Mouse (Mus musculus) erythroblast, embryonic 14.5 days (primary cell): ENCODE results near the gene Ubb. TPM values are rescaled to one million over a fixed set of nuclear protein-coding genes. Genes with fewer than 3 reads are reported as not detected.

Experiments
- H3K27me3 ChIP-seq: 2 replicates; pipeline ENCODE4 v1.6.1; 2012; ENCODE audit warnings: inconsistent platforms; ENCODE audit not compliant: control insufficient read depth
- H3K36me3 ChIP-seq: 2 replicates; pipeline ENCODE4 v1.6.1; 2012; ENCODE audit warnings: mild to moderate bottlenecking, inconsistent platforms; ENCODE audit not compliant: control insufficient read depth
- H3K4me1 ChIP-seq: 2 replicates; pipeline ENCODE4 v1.6.1; 2012; ENCODE audit warnings: inconsistent platforms; ENCODE audit not compliant: control insufficient read depth
- H3K4me3 ChIP-seq: replicated peaks from 2 replicates; pipeline ENCODE3; 2012; ENCODE audit warnings: moderate library complexity, mild to moderate bottlenecking, inconsistent platforms
- H3K9me3 ChIP-seq: 2 replicates; pipeline ENCODE4 v1.6.1; 2012; ENCODE audit warnings: low read length, inconsistent platforms, mixed read lengths; ENCODE audit not compliant: control insufficient read depth
- GATA1 ChIP-seq: IDR thresholded peaks from 2 replicates; pipeline ENCODE4 v1.6.1; 2012; ENCODE audit warnings: low read length, inconsistent platforms, mixed read lengths
- TAL1 ChIP-seq: IDR thresholded peaks from 3 replicates; pipeline ENCODE4 v1.6.1; 2012; ENCODE audit warnings: low read length, inconsistent platforms, mixed read lengths
- polyA plus RNA-seq: library from polyadenylated mRNA; stranded (reverse); fragments of >175 nt; gene quantifications from 2 replicates; pipeline ENCODE4 v1.2.3, GENCODE M21; 2012

Ubb gene
- polyA plus RNA-seq, 1 experiment = 195 TPM

DNA sequence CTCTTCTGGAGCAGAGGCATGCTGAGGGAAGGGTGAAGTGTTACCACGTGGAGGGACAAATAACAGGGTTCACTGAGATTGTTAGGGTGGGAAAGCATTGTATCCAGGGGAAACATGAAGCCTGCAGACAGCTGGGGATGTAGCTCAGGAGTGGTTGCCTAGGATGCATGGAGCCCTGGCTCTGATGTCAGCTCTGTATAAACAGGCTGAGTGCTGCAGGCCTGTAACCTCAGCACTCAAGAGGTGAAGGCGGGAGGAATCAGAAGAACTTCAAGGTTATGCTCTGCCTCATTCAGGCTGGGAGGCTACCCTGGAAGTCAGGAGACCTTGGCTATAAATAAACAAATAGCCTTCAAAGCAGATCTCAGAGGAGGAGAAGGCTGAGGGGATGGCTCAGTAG is 32.0 kb upstream of the Ubb start:
- Histone ChIP-seq H3K27me3 (no peaks in the 10 kb centered on the region), H3K4me3 (no peak overlapping the region), H3K36me3 (no peaks in the 10 kb centered on the region), H3K4me1 (no peaks in the 10 kb centered on the region), H3K9me3 (no peaks in the 10 kb centered on the region)
- no peak for TF ChIP-seq GATA1
- no peak for TF ChIP-seq TAL1

DNA sequence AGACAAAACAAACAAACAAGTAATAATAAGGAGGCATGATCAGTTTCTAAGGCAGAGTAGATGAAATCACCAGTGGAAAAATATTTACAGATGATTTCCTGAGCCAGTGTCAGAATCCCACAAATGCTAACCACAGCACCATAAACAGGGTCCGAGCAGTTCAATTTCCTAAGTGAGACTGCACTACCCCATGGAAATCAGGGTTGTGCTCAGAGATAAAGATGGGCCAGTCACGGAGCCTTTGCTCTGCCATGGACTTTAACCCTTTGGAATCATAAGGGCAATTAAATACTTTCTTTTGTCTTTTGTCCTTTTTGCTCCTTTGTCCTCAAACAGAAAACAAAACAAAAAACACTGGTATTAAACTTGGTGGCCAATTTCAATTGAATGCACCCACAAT is 28.7 kb upstream of the Ubb start:
- H3K4me3 ChIP-seq = no peak overlapping the region
- H3K4me1 ChIP-seq = no peaks in the 10 kb centered on the region
- no peak for TF ChIP-seq GATA1
- no peak for TF ChIP-seq TAL1
- no peaks in the 10 kb centered on the region for H3K27me3 ChIP-seq
- H3K9me3 ChIP-seq = no peaks in the 10 kb centered on the region
- H3K36me3 ChIP-seq = peaks cover 6% of the 10 kb centered on the region

DNA sequence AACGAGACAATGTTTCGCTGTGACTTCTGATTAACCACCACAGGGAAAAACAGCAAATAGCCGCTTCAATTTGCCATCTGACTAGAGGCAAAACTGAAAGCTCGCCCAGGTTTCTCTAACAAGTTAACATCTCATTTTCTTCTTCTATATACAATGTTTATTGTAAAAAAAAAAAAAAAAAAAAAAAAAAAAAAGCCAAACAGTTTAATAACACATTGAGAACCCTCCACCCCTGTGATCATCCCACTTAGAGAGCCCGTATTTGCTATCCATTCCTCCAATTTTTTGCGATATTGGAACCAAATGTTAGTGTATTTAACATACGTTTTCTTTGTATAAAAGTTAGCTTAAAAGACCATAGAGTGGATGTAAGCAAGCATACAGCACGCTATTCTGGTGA is 13.9 kb upstream of the Ubb start:
- Histone ChIP-seq H3K4me3 (no peak overlapping the region), H3K4me1 (peaks cover 19% of the 10 kb centered on the region), H3K9me3 (no peaks in the 10 kb centered on the region), H3K27me3 (peaks cover 47% of the 10 kb centered on the region), H3K36me3 (peaks cover 13% of the 10 kb centered on the region)
- TF ChIP-seq TAL1 (no peak), GATA1 (no peak)

DNA sequence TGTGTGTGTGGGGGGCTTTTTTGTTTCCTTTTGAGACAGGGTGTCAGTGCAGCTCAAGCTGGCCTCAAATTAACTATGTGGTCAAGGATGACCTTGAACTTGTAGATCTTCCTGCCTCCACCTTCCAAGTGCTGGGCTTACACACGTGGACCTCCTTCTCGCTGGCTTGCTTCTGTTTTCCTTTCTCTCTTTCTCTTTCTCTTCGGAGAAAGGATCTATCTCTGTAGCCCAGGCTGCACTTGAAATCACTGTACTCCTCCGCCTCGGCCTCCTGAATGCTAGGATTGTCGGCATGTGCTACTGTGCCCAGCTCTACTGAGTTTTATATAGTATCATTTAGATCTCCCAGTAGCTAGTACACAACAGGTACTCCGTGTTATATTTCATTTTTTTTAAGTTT is 13.4 kb upstream of the Ubb start:
- Histone ChIP-seq H3K36me3 (peaks cover 13% of the 10 kb centered on the region), H3K27me3 (peaks cover 47% of the 10 kb centered on the region), H3K9me3 (no peaks in the 10 kb centered on the region), H3K4me1 (peaks cover 19% of the 10 kb centered on the region), H3K4me3 (peak overlapping the region; percentile 31)
- TF ChIP-seq GATA1 = no peak
- no peak for TF ChIP-seq TAL1

DNA sequence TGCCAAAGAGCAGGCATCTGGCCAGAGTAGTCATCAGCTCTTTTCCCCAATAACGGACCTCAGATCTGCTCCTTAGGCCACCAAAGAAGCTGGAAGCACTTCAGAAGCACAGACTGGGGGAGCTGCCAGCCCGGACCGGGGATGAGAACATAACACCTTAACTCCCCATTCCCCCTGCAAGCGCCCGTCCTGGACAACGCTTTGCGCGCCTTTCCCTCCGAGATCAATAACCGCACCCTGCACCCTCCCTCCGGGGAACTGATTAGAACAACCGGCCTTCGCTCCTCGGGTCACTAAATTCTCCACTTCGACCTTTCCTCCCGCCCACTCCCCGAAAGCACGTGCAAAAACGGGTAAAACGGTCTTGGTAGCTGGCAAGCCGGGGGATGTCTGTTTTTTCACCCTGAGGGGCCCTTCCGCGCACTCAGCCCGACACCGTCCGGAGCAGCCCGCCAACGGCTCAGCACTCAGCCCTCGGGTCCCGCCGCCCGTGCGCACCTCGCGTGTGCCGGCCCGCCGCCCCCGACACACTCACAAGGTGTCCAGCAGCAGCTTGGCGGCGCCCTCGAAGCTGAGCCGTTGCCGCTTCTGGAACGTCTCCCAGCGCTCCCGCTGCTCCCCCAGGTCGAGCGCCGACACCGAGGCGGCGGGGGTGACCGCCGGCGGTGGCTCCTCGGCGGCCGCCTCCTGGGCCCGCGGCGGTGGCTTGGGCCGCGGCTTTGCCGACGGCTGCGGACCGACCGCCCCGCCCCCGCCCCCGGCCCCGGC is 12.5 kb upstream of the Ubb start:
- peaks cover 19% of the 10 kb centered on the region for H3K4me1 ChIP-seq
- H3K9me3 ChIP-seq = no peaks in the 10 kb centered on the region
- H3K27me3 ChIP-seq = peaks cover 51% of the 10 kb centered on the region
- peak overlapping the region; percentile 84 for H3K4me3 ChIP-seq
- H3K36me3 ChIP-seq = peaks cover 12% of the 10 kb centered on the region
- TF ChIP-seq TAL1 (no peak), GATA1 (no peak)

DNA sequence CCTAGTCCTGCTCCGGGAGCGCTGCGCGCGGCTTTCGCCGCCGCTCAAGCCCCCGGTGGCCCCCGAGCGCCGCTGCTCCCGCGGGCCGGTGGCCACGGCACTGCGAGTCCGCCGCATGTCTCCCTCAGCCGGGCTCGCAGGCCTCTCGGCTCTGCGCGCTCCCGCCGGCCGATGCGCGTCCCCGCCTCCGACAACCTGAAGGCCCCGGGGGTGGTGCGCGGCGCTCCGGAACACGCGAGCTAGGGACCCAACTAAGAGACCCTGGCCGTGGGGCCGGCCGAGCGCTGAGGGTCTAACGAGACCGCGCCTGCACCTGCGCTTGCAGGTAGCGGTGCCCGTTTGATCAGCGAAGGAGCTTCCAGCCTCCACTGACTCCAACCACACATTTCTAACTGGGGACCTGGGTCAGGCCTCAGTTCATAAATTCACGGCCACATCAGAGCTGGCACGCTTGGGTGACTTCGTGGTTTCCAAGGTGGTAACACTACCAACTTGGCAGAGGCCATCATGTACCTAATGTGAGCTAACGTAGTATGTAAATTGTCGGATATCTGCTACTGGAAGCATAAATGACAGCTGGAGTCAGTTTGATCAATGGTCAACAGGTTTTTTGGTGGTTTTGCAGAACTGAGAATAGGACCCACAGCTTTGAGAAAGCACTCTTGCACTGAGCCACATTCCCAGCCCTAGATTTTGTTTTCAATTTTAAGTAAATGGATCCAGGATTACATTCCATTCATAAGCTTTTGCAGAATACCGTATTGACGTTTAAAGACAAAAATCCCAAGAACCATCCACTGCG is 11.7 kb upstream of the Ubb start, which contains the start of gene Cenpv:
TSS of gene Cenpv (minus strand) at position 173 of the 802 bp plus-strand sequence.
- peaks cover 6% of the 10 kb centered on the region for H3K36me3 ChIP-seq
- H3K27me3 ChIP-seq = peaks cover 51% of the 10 kb centered on the region
- no peaks in the 10 kb centered on the region for H3K9me3 ChIP-seq
- TF ChIP-seq TAL1 = no peak
- no peak for TF ChIP-seq GATA1
- peak within 1 kb of the TSS; percentile 84 for H3K4me3 ChIP-seq
- H3K4me1 ChIP-seq = peaks cover 19% of the 10 kb centered on the region

DNA sequence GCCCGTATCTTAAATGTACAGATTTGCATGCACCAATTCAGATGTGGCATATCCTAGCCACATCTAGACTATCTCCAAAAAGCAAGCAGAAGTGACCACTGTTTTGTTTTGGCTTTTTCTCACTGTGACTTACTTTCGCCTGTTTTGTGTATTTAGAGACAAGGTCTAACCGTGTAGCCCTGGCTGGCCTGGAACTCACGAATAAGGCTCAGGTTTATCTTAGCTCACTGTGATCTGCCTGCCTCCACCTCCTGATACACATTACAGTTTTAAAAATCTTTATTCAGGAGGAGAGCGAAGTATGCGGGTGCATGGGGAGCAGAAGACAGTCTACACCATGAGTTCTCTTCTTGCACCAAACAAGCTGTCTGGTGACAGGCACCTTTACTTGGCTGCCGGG is 10.8 kb upstream of the Ubb start:
- H3K9me3 ChIP-seq = no peaks in the 10 kb centered on the region
- H3K36me3 ChIP-seq = peaks cover 6% of the 10 kb centered on the region
- no peak for TF ChIP-seq TAL1
- TF ChIP-seq GATA1 = no peak
- H3K4me1 ChIP-seq = peaks cover 19% of the 10 kb centered on the region
- no peak overlapping the region for H3K4me3 ChIP-seq
- H3K27me3 ChIP-seq = peaks cover 51% of the 10 kb centered on the region

DNA sequence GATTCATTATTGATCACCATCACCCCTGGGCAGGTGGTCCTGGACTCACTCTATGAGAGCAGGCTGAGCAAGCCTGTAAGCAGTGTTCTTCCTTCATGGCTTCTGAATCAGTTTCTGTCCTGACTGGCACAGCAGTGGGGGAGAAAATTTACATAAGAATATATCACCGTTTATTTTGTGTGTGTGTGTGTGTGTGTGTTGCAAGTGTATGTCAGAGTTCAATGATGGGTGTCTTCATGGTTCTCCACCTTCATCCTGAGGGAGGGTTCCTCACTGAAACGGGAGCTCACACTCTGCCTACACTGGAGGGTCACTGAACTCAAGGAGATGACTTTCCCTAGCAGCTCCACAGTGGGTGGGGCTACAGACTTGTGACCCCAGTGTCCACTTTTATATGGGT is 10.0 kb upstream of the Ubb start:
- no peaks in the 10 kb centered on the region for H3K9me3 ChIP-seq
- H3K27me3 ChIP-seq = peaks cover 51% of the 10 kb centered on the region
- H3K4me1 ChIP-seq = peaks cover 19% of the 10 kb centered on the region
- H3K4me3 ChIP-seq = no peak overlapping the region
- no peaks in the 10 kb centered on the region for H3K36me3 ChIP-seq
- TF ChIP-seq TAL1 (no peak), GATA1 (no peak)

DNA sequence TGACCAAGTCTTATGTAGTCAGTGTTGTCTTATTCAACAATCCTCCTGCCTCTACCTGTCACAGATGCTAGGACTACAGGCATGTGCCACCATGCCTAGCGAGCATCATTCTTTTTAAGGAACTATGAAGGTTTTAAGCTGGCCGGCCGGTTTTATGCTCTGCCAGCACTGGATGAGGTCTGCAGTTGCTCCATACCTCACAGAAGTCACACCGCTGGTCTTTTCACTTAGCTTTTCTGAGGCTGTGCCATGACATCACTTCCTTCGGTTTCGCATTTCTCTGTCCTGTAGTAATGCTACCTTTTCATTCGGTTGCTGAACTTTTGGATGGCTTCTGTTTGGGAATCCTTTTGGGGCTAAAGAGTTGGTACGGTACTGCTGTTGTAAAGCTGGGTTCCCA is 9.4 kb upstream of the Ubb start:
- Histone ChIP-seq H3K9me3 (no peaks in the 10 kb centered on the region), H3K4me3 (no peak overlapping the region), H3K4me1 (peaks cover 19% of the 10 kb centered on the region), H3K36me3 (no peaks in the 10 kb centered on the region), H3K27me3 (peaks cover 51% of the 10 kb centered on the region)
- TF ChIP-seq TAL1 (no peak), GATA1 (no peak)
